10 mouse cellular contexts compared by ENCODE assay signal in genomic region chr12:4080311-4080710, GRCm38 (mm10). TPM values are rescaled to one million over a fixed set of nuclear protein-coding genes. Genes with fewer than 3 reads are reported as not detected.
A peak's percentile ranks its signal among the peaks of the same experiment; 100 is the strongest.
DNase-seq lines count a peak whose midpoint lies in the region; ATAC-seq lines count a peak whose summit lies in the region.
"Had no signal": no experiment of that assay in that cellular context is flagged by ENCODE, and none has a peak within 500 bp of the region (broad histone marks: within the 10 kb centered on the region; RNA-seq: fewer than 3 reads in every experiment).

No protein-coding gene starts in this region.

- no peaks in the 10 kb centered on the region for H3K27me3 ChIP-seq in kidney, embryonic 14.5 days (ENCODE audit: control insufficient read depth, insufficient read depth, low read length)
- no peaks in the 10 kb centered on the region for H3K27me3 ChIP-seq in limb, embryonic 11.5 days (ENCODE audit: control insufficient read depth, insufficient read depth, low read length)
- H3K27me3 ChIP-seq: heart, embryonic 13.5 days; stomach, embryonic 15.5 days had no signal

- peak; percentile 81 for DNase-seq in kidney, adult 18-20 months
- peak; percentile 54 for DNase-seq in adrenal gland, adult 8-10 months
- peak; percentile 68 for DNase-seq in embryo, embryonic 11.5 days (ENCODE audit: low read depth, low spot score)
- peak; percentile 90 for DNase-seq in induced T-regulatory cell, adult 2 months (ENCODE audit: low read depth)
- peak; percentile 92 for DNase-seq in limb, embryonic 11.5 days (ENCODE audit: low spot score)
- DNase-seq in retina, embryonic 14.5 days (ENCODE audit: low spot score): peak; percentile 92
- peak; percentile 60 to 72 for DNase-seq in thymus, postnatal 36 days

- H3K27ac ChIP-seq in kidney, embryonic 14.5 days (ENCODE audit: low read depth, low read length): no peak overlapping the region
- no peak overlapping the region for H3K27ac ChIP-seq in limb, embryonic 11.5 days (replicated peaks; ENCODE audit: low read depth, low read length)
- H3K27ac ChIP-seq: heart, embryonic 13.5 days; stomach, embryonic 15.5 days had no signal

- H3K36me3 ChIP-seq in kidney, embryonic 14.5 days (ENCODE audit: control insufficient read depth, insufficient read depth, low read length): no peaks in the 10 kb centered on the region
- H3K36me3 ChIP-seq in limb, embryonic 11.5 days (ENCODE audit: control insufficient read depth, insufficient read depth, low read length): no peaks in the 10 kb centered on the region
- H3K36me3 ChIP-seq: heart, embryonic 13.5 days; stomach, embryonic 15.5 days had no signal

- H3K9ac ChIP-seq in kidney, embryonic 14.5 days (ENCODE audit: low read depth, low read length): no peak overlapping the region
- H3K9ac ChIP-seq in limb, embryonic 11.5 days (ENCODE audit: low read length): no peak overlapping the region
- H3K9ac ChIP-seq: heart, embryonic 13.5 days; stomach, embryonic 15.5 days had no signal

- WGBS in kidney, embryonic 14.5 days: 0% methylated on average over 2 of the region's 2 CpGs
- 0% methylated on average over 2 of the region's 2 CpGs for WGBS in limb, embryonic 11.5 days

- H3K9me3 ChIP-seq in kidney, embryonic 14.5 days (ENCODE audit: control insufficient read depth, low read length): no peaks in the 10 kb centered on the region
- H3K9me3 ChIP-seq in limb, embryonic 11.5 days (ENCODE audit: control insufficient read depth, low read length): no peaks in the 10 kb centered on the region
- H3K9me3 ChIP-seq: heart, embryonic 13.5 days; stomach, embryonic 15.5 days had no signal

- no peak for ATAC-seq in kidney, embryonic 14.5 days (ENCODE audit: low FRiP score, low TSS enrichment)
- ATAC-seq in limb, embryonic 11.5 days (ENCODE audit: insufficient number of reproducible peaks, low FRiP score, low TSS enrichment, low read depth): no peak

- no peak overlapping the region for H3K4me3 ChIP-seq in kidney, embryonic 14.5 days (ENCODE audit: low read length)
- H3K4me3 ChIP-seq in limb, embryonic 11.5 days (ENCODE audit: low read depth, low read length): no peak overlapping the region
- H3K4me3 ChIP-seq: heart, embryonic 13.5 days; stomach, embryonic 15.5 days had no signal

- H3K4me2 ChIP-seq in kidney, embryonic 14.5 days (replicated peaks; ENCODE audit: low read depth, low read length): no peak overlapping the region
- H3K4me2 ChIP-seq in limb, embryonic 11.5 days (ENCODE audit: low read depth, severe bottlenecking): no peak overlapping the region
- H3K4me2 ChIP-seq: heart, embryonic 13.5 days; stomach, embryonic 15.5 days had no signal

- H3K4me1 ChIP-seq in kidney, embryonic 14.5 days (ENCODE audit: control insufficient read depth, insufficient read depth, low read length): 0 out of 2 replicates have a peak, but pooled peaks cover 9% of the 10 kb centered on the region
- 0 out of 2 replicates have a peak, but pooled peaks cover 2% of the 10 kb centered on the region for H3K4me1 ChIP-seq in limb, embryonic 11.5 days (ENCODE audit: control insufficient read depth, insufficient read depth, low read length)

RNA-seq across cellular contexts. Expression of gene Dnajc27, which starts 2.1 kb away (rescaled TPM):
- 5.0 and 8.8 TPM in 2 replicates for polyA plus RNA-seq in kidney, embryonic 14.5 days (2014; fragmentation: Nextera tagmentation; extraction: Ambion mirVana)
- total RNA-seq in adrenal gland, adult 8-10 months (2022): 1 to 10 TPM; 5.2 to 7.1 (median 6.6) TPM
- 8.6 and 10.5 TPM in 2 replicates for polyA plus RNA-seq in limb, embryonic 11.5 days (2014; fragmentation: Nextera tagmentation; extraction: Ambion mirVana)

RNA-seq across cellular contexts. Expression of gene Efr3b, which starts 41.6 kb away (rescaled TPM):
- 2.3 and 3.1 TPM in 2 replicates for polyA plus RNA-seq in kidney, embryonic 14.5 days (2014; fragmentation: Nextera tagmentation; extraction: Ambion mirVana)
- 1 to 10 TPM; 2.1 to 4.9 (median 3.8) TPM for total RNA-seq in adrenal gland, adult 8-10 months (2022)
- polyA plus RNA-seq in limb, embryonic 11.5 days (2014; fragmentation: Nextera tagmentation; extraction: Ambion mirVana): 6.0 and 6.3 TPM in 2 replicates

RNA-seq across cellular contexts. Expression of gene Adcy3, which starts 52.6 kb away (rescaled TPM):
- polyA plus RNA-seq in kidney, embryonic 14.5 days (2014; fragmentation: Nextera tagmentation; extraction: Ambion mirVana): 4.3 and 7.4 TPM in 2 replicates
- 10 to 100 TPM; 40.5 to 52.1 (median 41.5) TPM for total RNA-seq in adrenal gland, adult 8-10 months (2022)
- 4.7 and 7.4 TPM in 2 replicates for polyA plus RNA-seq in limb, embryonic 11.5 days (2014; fragmentation: Nextera tagmentation; extraction: Ambion mirVana)
